Mouse (Mus musculus): ENCODE measurements around the gene Ptprk.

The Ptprk gene

DNA sequence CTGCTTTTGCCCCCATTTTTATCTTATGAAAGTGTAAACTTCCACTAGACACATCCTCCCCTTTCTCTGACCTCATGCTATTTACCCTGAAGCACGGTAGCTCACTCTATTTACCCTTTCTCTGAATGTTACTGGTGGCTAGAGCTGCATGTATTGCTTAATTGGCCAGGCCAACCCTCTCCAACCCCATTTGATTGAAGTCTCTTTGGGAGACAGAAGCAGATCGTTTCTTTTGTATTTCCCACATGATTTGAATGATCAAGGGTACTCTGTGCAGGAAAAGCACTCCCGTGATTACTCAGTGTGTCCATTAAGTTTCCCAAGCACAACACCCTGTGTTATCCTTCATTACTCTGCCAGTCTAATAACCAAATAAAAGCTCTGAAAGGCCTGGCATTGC, 348.0 kb downstream of the Ptprk start:
- no peak for DNase-seq (ENCODE audit: low spot score)

DNA sequence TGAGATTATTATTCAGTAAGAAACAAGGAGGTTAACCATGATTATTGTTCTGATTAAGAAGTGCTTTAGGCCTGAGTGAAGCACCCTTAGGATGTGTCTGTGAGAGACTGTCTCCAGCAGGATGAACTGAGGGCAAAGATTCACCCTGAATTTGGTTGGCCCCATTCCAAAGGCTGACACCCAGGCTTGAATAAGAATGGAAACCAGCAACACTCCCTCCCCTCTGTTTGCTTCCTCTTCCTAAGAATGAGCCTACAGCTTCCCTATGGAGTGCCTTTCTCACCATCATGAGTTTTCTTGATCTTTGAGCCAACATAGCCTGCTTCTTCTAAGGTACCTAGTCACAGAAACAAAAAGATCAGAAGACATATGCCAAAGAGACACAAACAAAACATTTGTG, 350.8 kb downstream of the Ptprk start:
- DNase-seq (ENCODE audit: low spot score) = no peak

DNA sequence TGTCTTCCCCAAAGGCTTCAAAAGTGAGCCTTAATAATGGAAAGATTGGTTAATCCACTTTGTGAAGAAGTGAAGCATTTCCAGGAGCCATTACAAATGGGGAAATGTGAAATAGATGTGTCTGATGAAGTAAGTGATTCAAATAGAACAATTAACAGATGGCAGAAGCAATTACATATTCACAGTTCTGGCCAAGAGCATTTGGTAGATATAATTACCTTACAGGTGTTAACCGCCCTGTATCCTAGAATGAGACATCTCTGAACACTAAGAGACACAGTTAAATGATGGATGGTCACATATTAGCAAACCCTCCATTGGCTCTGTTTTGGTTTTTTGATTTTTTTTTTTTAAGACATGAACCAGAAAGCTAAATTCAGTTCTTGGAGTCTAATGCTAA, 361.5 kb downstream of the Ptprk start:
- no peak for DNase-seq (ENCODE audit: low spot score)

DNA sequence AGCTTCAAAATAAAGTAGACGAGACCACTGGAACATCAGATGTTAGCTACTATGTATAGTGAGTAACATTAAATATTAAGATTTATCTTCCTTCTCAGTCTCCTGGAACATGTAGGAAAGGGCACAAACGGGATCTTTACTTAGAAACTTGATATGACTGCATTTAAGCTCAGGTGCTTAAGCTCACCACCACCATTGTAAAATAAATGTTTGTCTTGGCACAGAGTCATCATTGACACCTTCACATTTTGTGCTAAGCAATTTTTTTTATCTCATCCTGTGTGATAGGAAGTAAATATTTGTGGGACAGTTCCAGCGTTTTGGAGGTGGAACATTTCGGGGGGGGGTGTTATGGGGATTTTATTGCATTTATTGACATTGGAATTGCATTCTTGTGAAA, 375.2 kb downstream of the Ptprk start:
- no peak for DNase-seq (ENCODE audit: low spot score)

DNA sequence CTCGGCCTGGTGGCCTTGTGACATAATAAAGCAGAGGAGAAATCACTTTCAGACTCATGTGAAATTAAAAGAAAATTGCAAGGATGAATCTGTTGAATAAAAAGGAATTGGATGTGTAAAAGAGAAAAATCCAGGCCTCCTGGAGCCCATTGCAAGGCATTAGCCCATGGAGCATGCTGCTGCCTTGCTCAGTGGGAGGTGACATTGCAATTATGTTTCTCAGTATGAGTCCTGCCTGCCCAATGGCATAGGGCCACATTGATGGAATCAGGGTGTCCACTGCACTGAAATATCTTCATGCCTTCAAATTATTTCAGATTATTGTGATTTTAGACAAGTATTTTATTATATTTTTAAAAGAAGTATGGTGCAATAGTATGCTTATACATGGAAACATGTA, 376.0 kb downstream of the Ptprk start:
- no peak for DNase-seq (ENCODE audit: low spot score)

DNA sequence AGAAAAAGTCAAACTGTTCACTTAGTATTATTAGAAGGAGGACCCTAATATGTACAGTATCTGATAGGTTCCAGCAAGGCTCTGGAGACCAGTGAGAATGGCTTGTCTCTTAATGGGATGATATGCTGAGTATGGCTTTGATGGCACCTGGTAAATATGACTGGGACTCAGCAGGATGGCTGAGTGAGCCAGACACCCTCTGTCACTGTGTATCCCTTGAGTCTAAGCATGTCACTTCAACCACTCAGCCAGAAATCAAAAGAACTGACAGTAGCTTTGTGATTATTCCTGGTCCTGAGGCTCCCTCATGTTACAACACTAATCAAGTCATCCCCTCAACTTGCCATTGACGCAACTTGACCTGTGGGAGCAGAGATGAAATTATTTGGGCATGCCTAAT, 383.4 kb downstream of the Ptprk start:
- no peak for DNase-seq (ENCODE audit: low spot score)

DNA sequence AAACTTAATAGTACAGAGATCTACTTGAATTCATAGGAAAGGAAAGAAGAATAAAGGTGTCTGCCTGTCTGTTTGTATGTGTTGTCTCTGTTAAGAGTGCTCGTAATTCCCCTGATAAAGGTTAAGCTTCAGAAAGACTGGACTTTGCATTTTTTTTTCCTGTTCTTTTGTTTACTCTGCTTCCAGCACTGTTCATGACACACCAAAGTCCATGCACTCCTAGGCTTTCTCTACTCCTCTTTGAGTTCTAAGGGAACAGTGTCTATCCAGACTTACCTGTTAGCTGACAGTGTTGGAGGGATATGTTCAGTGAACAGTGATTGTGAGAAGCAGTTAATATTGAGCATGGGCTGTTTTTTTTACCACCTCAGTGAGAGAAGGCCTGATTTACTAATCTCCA, 385.3 kb downstream of the Ptprk start:
- DNase-seq (ENCODE audit: low spot score) = no peak

DNA sequence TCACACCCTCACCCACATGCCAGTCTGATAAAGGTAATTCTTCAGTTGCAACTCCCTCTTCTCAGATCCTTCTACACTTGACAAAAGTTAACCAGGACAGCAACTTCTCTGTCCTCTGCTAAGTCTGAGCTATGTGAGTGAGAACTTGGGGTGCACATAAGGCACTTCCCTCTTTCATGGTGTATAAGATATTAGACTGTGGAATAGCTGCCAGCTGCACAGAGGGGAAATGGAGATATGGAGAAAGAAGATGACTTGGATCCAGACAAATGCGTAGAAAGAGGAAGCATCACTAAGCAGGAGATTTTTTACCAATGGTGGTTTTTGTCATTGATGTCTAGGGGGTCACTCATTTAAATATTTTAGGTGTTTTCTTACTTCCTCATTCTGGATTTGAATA, 389.1 kb downstream of the Ptprk start:
- no peak for DNase-seq (ENCODE audit: low spot score)

DNA sequence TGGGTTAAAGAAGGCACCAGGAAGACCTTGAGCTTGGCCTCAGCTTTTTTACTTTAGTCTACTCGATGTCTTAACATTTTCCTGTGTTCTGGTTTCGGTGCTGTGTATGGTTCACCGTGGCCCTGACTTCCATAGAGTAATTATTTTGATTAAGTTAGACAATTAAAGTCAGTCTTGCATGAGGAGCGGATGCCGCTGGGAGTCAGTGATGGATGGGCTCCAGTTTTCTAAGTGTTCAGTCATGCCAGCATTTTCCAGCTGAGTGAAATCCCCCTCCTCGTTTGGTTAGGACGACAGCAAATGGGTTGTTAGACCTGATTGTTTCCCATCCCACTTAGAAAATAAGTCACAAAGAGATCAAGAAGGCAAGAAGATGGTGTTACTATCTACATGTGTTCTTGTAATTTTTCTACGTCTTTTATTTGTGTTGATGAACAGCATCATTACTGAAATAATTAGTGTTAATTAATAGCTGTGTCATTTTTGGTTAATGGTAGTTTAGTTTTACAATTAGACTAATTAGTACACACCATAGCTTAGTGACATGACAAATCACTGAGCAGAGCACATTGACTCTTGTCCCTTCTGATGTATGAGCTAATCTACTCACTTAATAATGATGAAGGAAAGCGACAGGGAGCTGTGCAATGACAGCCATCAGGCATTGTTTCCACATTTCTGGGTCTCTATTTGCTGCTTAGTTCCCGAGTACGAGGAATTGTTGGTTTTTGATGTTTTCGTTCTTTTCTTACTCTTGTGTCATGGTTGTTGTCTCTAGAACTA, 390.3 kb downstream of the Ptprk start:
- no peak for DNase-seq (ENCODE audit: low spot score)

DNA sequence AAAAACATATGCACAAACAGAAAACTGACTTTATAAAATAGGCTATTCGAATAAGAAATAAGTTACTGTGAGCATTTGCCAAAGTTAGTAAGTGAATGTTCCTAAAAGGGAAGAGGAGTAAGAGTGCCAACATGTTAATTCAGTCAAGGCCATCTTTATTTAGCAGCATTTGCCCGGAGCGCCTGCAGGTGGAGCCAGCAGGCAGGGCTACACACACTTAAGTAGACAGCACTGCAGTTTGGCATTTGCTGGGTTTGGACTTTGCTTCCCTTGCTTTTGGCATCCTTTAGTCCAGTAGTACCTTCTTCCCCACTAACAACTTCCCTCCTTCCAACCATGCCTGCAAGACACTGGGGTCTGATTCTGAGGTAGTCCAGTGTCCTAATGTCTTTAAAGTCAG, 411.0 kb downstream of the Ptprk start:
- peak; percentile 52 for DNase-seq (ENCODE audit: low spot score)

DNA sequence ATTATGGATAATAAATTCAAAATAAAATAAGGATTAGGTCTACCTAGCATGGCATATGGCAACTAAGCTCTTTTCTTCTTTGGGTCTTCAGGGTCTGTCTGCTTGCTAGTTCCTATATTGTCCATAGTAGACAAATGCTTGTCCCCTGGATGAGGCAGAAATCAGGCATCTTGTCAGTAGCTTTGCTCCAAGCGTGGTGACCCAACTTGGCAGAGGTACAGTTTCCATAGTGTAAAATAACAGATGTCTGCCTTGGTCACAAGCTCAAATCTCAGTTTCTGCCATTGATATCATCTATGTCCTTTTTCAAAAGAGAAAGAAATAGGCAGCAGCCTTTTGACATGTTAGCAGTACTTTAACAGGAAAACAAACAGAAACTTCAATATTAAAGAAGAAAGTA, 416.4 kb downstream of the Ptprk start:
- DNase-seq (ENCODE audit: low spot score) = no peak

DNA sequence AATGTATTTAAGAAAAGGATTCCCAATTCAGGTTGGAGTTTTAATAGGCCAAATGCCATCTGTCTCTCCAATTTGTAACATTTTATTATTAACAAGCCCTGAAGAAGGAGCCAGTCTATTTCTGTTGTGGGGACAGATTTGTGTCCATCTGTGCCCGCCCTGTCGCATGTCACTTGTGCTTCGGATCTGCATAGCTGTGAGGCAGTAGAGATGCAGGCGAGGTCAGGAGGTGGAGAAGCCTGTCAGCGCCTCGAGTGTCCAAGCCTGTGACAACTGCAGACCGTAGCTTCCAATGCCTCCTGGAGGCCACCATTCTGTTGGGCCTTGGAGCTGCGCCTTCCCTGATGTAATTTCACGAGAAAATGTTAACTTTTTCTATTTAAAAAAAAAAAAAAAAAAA, 417.6 kb downstream of the Ptprk start:
- no peak for DNase-seq (ENCODE audit: low spot score)

DNA sequence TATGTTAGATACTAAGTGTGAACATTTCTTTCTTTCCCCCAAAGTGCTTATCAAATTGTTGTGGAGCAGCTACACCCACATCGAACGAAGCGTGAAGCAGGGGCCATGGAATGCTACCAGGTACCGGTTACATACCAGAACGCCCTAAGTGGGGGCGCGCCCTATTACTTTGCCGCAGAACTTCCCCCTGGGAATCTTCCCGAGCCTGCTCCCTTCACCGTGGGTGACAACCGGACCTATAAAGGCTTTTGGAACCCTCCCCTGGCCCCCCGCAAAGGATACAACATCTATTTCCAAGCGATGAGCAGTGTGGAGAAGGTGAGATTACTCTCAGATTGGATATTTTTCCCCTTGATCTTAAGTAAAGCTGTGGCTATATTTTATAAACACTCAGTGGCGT, 418.2 kb downstream of the Ptprk start:
- DNase-seq (ENCODE audit: low spot score) = no peak

DNA sequence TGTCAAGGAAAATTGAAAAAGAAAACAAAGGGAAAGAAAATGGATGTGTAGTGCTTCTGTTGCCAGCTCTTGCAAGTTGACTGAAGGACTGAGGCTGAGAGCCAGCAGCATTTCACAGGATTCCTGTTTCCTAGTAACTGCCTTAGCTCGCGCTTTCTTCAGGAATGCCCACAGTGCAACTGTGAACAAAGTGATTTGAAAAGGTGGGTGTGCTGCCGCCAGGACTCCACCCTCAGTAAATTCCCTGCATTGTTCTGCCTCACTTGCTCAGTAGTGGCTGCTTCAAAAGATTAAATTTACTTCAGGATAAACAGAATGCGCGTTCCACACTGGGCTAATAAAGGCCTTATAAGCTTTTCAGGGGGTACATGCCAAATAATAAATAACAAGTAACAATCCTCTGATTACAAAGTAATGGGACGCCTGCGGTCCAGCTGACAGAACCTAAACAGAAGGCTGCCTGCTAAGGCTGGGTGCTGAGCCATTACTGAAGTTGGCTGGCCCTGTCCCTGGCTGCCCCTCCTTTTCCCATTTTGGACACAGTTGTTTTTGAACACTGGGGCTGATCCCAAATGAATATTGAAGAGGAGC, 418.7 kb downstream of the Ptprk start:
- DNase-seq (ENCODE audit: low spot score) = no peak

DNA sequence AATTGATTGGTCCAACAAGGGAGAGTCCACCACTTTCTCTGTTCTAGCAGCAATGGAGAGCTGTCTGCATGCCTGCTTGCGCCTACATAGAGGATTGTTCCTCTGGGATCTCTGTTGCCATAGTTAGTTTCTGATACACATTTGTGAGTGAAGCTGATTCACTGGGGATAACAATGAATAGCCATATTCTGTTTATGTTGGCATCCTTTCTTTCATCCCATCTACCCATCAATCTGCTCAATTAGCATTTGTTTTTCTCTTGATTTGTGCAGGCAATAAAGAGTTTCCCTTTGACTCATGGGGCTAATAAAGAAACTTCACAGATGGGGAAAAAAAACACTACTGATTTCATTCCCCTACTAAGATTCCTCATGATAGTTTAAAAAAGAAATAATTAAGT, 423.2 kb downstream of the Ptprk start:
- DNase-seq (ENCODE audit: low spot score) = no peak

DNA sequence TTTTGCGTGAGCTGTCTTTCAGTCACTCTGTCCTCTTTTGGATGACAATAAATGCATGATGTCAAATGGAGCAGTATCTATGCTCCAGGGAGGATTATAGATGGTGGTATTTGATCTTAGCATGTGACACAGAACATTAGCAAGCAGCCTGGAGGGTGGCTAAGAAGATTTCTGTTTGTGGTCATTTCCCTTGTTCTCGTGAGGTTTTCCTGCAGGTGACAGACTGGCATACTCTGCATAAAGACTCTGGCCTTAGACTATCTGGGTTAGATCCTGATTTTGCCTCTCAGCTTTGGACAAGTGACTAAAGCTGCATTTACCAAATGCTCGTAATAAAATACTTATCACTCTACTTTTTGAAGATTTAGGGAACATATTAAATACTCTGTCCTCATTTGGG, 423.9 kb downstream of the Ptprk start:
- DNase-seq (ENCODE audit: low spot score) = no peak

DNA sequence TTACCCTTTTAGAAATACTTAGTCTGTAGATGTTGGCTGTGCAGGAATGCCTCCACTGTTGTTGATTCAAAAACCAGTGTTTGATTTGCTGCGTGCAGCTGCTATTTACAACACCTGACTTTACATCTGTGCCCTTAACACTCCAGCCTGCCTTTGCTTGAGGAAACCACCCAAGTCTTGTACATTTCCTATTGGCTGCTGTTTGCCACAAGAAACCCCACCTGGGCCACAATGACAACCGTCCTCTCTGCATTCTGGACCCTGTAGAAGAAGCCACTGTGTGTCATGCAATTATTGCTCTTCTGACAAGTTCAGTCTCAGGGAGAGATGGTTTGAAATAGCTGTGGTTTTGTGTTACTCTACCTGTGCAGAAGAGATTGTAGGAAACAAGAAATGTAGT, 439.0 kb downstream of the Ptprk start:
- DNase-seq (ENCODE audit: low spot score) = no peak

DNA sequence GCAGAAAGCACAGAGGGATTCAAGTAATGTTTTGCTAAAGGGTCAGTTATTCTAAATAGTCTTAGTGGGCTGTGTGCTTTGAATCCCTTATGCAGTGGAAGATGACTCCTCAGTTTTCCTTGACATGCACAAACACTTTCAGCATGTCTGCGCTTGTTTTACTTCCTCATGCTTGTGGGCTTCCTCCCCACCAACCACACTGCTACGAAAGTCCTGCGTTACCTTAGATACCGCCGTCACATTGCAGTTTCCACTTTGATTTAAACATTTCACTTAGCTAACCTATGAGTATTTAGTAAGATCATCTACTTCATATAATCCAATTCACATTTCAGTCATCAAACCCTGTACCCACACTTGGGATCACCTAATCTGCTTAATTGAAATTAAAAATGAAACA, 441.5 kb downstream of the Ptprk start:
- DNase-seq (ENCODE audit: low spot score) = no peak

DNA sequence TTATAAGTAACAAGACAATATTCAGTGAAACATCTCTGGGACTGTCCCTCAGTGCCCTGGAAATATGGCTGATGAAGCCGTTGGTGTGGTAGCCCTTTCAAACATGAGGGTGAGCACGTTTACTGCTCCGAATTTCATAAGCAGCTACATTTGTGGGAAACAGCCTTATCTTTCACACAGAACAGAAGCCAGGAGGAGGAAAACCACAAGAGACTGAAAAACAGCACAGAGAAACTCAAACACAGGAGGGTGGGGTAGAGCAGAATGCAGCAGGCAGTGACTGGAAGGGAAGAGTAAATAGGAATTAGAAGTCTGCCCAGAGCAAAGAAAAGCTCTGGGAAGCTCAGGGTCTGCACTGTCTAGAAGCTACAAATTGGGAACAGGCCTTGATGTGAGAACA, 443.7 kb downstream of the Ptprk start:
- no peak for DNase-seq (ENCODE audit: low spot score)

DNA sequence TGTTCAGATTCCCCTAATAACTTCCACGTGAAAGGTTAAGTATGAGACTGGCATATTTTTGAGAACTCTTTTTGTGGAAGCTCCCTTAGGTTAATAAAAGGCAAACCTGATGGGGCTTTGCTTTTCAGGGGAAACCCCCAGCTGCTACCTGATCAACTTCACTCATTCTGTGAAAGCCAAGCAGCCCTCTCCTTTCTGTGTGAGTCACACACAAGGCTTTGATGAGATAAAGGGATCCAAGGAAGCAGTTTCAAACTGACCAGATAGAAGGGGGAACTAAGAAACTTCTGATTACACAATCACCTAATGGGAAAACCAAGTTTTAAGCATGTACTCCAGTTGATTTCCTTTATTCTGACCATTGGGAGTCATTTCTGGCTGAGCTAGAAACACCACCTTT, 445.2 kb downstream of the Ptprk start:
- no peak for DNase-seq (ENCODE audit: low spot score)

DNA sequence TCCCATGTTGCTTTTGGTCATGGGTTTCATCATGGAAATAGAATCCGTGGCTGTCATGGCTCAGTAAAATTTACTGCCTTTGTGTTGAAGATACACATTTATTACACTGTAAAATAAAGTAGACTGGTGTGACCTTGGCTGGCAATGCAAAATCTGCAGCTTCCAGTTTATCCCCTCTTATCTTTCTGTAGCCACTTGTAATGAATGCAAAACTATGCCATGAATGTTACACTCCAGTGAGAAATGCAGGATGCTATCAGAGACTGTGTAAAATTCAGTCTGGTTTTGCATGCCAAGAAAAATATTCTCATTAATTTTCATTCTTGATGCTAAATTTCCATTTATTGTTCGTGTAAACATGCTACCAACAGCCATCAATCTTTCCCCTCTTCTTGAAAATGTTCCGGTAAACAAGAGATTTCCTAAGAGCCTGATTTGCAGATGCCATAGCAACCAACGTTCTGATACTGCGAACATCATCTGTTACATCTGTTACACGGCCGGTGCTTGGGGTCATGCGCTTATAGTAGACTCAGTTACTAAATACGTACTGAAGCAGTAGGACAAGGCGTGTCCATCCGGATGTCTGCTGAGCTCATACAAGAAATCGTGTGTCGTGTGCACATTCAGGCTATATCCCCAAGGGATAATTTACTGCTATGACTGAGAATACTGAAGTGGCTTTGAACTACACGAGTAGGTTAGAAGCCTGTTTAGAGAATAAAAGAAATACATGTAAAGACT, 449.5 kb downstream of the Ptprk start:
- no peak for DNase-seq (ENCODE audit: low spot score)

DNA sequence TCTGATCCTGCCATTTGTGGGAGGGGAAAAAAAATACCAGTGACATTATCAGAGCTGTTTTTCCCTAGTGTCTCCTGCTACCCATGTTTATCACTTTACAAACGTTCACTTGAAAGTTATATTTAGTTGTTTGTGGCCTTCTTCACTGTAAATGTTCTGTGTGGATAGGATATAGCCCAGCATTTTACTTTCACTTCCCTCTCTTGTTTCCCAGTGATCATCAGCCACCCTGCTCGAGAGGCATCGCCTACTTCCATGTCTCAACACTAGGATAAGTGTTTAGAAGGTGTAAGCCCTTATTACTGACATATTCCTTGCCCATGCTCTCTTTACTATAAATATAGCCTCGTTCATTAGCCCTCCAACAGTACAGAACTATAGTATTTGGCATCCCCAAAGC, 466.0 kb downstream of the Ptprk start:
- DNase-seq (ENCODE audit: low spot score) = no peak

DNA sequence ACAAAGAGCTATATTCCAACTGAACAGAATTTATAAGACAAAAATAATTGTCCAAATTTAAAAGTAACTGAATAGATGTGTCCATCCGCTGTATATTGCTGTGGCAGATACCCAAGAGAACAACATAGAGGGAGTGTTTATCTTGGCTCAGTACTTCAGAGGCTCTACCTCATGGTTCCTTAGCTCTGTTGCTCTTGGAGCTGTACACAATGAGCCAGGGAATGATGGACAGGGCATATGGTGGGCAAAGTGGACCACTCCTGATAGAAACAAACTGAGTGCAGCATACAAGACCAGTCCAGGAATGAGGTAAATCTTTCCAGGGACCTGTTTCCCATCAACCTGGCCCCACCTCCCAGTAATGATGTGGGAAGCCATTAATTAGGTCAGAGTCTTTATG, 468.1 kb downstream of the Ptprk start:
- DNase-seq (ENCODE audit: low spot score) = no peak

DNA sequence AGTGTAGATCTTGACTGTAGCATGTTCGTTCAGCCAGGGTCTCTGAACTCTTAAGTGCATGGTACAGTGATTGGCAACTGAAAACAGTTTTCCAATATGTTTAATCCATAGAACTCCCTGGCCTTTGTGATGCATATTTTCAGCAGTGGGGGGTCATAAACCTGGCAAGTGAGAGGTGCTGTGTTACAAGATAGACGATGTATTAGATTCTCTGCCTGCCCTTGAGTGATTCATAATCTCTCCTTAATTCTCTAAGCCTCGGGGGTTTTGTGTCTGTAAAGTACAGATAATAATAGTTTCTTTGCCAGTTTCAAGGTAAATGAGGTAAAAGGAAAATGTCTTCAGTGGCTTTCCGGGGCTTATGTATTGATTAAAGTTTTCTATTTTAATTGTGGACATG, 475.9 kb downstream of the Ptprk start:
- no peak for DNase-seq (ENCODE audit: low spot score)

Data from ovary, postnatal 36 days (tissue).